Comparison of ENCODE assay signal across 8 mouse cellular contexts in genomic region chr7:24662575-24662974, GRCm38 (mm10). TPM values are rescaled to one million over a fixed set of nuclear protein-coding genes. Genes with fewer than 3 reads are reported as not detected.
DNase-seq lines count a peak whose midpoint lies in the region; ATAC-seq lines count a peak whose summit lies in the region.

No protein-coding gene starts in this region.

- DNase-seq in ovary, postnatal 10 days (ENCODE audit: low spot score), result peak; percentile 16
- DNase-seq in ovary, adult 18-20 months (ENCODE audit: low spot score), result no peak
- peak; percentile 41 for DNase-seq in cerebellum, adult 8-10 months
- DNase-seq in intestine, embryonic 14.5 days (ENCODE audit: low spot score), result peak; percentile 95
- peak; percentile 64 to 79 for DNase-seq in left cerebral cortex, postnatal 14 days (ENCODE audit: low spot score in 2 of 2)
- peak; percentile 79 for DNase-seq in midbrain, embryonic 10.5 days (ENCODE audit: low spot score)
- peak; percentile 32 for DNase-seq in skeletal muscle tissue, adult 2 months (ENCODE audit: low read depth, low spot score)

- no peak overlapping the region for H3K27ac ChIP-seq in intestine, embryonic 14.5 days (ENCODE audit: low read depth)
- H3K27ac ChIP-seq in midbrain, embryonic 10.5 days (replicated peaks), result no peak overlapping the region

- no peak overlapping the region for H3K4me3 ChIP-seq in intestine, embryonic 14.5 days (ENCODE audit: low read depth, low read length)
- H3K4me3 ChIP-seq in midbrain, embryonic 10.5 days, result no peak overlapping the region

- no peak overlapping the region for H3K9ac ChIP-seq in intestine, embryonic 14.5 days (ENCODE audit: low read length)

- peak; percentile 67 for ATAC-seq in frontal cortex, adult (ENCODE audit: low TSS enrichment)
- peak; percentile 44 for ATAC-seq in intestine, embryonic 14.5 days (replicated peaks; ENCODE audit: low FRiP score, low TSS enrichment, low read depth)

- no peaks in the 10 kb centered on the region for H3K27me3 ChIP-seq in intestine, embryonic 14.5 days (replicated peaks; ENCODE audit: control insufficient read depth, insufficient read depth, low read length)
- no peaks in the 10 kb centered on the region for H3K27me3 ChIP-seq in midbrain, embryonic 10.5 days (ENCODE audit: low read depth, poor library complexity, severe bottlenecking)

- H3K9me3 ChIP-seq in intestine, embryonic 14.5 days (ENCODE audit: control insufficient read depth, low read length), result no peaks in the 10 kb centered on the region
- no peaks in the 10 kb centered on the region for H3K9me3 ChIP-seq in midbrain, embryonic 10.5 days (replicated peaks)

- peaks cover 9% of the 10 kb centered on the region; the same call in 1 of the 2 replicates for H3K4me1 ChIP-seq in intestine, embryonic 14.5 days (replicated peaks; ENCODE audit: control insufficient read depth, insufficient read depth, low read length)
- H3K4me1 ChIP-seq in midbrain, embryonic 10.5 days, result 0 out of 2 replicates have a peak, but pooled peaks cover 3% of the 10 kb centered on the region

- 15% methylated on average over 8 of the region's 8 CpGs for WGBS in intestine, embryonic 14.5 days
- WGBS in midbrain, embryonic 10.5 days, result 23% methylated on average over 8 of the region's 8 CpGs

- H3K4me2 ChIP-seq in intestine, embryonic 14.5 days (ENCODE audit: low read length), result no peak overlapping the region

- intact Hi-C loops in left cerebral cortex, postnatal 14 days (cut with DNase I), result loop anchor here (2.0 kb wide), 1 partner anchor 62 kb away; no protein-coding TSS in a partner anchor

- H3K36me3 ChIP-seq in intestine, embryonic 14.5 days (ENCODE audit: control insufficient read depth, insufficient read depth, low read length), result no peaks in the 10 kb centered on the region
- no peaks in the 10 kb centered on the region for H3K36me3 ChIP-seq in midbrain, embryonic 10.5 days

RNA-seq across cellular contexts. Expression of gene Tex101, which starts 13.9 kb away (rescaled TPM):
- not detected in 2 replicates for polyA plus RNA-seq in intestine, embryonic 14.5 days (2014; fragmentation: Nextera tagmentation; extraction: Ambion mirVana)
- not detected for total RNA-seq in left cerebral cortex, postnatal 14 days (2021)
- not detected in 2 replicates for polyA plus RNA-seq in midbrain, embryonic 10.5 days (2016; fragmentation: Nextera tagmentation; extraction: Ambion mirVana)

RNA-seq across cellular contexts. Expression of gene Lypd3, which starts 26.2 kb away (rescaled TPM):
- 0.50 and 0.77 TPM in 2 replicates for polyA plus RNA-seq in intestine, embryonic 14.5 days (2014; fragmentation: Nextera tagmentation; extraction: Ambion mirVana)
- under 1 TPM; 0.48 to 0.53 TPM for total RNA-seq in left cerebral cortex, postnatal 14 days (2021)
- polyA plus RNA-seq in midbrain, embryonic 10.5 days (2016; fragmentation: Nextera tagmentation; extraction: Ambion mirVana), result 0.32 and 0.36 TPM in 2 replicates

RNA-seq across cellular contexts. Expression of gene BC049730, which starts 46.5 kb away (rescaled TPM):
- polyA plus RNA-seq in intestine, embryonic 14.5 days (2014; fragmentation: Nextera tagmentation; extraction: Ambion mirVana), result not detected in 2 replicates
- total RNA-seq in left cerebral cortex, postnatal 14 days (2021), result not detected
- not detected in 2 replicates for polyA plus RNA-seq in midbrain, embryonic 10.5 days (2016; fragmentation: Nextera tagmentation; extraction: Ambion mirVana)

RNA-seq across cellular contexts. Expression of gene Phldb3, which starts 52.0 kb away (rescaled TPM):
- 0.31 and 0.38 TPM in 2 replicates for polyA plus RNA-seq in intestine, embryonic 14.5 days (2014; fragmentation: Nextera tagmentation; extraction: Ambion mirVana)
- under 1 TPM in 1 of 2 experiments, not detected in 1; 0.42 TPM for total RNA-seq in left cerebral cortex, postnatal 14 days (2021)
- polyA plus RNA-seq in midbrain, embryonic 10.5 days (2016; fragmentation: Nextera tagmentation; extraction: Ambion mirVana), result 0.05 TPM in 1 of 2 replicates, not detected in the other
